Mouse (Mus musculus) embryonic facial prominence, embryonic 11.5 days (tissue): ENCODE measurements around the gene Fpgs. TPM values are rescaled to one million over a fixed set of nuclear protein-coding genes. Genes with fewer than 3 reads are reported as not detected.

Source experiments
- ATAC-seq: fragments of 200-750 bp; cut with Nextera tagmentation; replicated peaks from 2 replicates; pipeline ENCODE4 v1.8.0; 2017; ENCODE audit warnings: low read depth; ENCODE audit not compliant: insufficient number of reproducible peaks, low FRiP score, low TSS enrichment
- DNase-seq: peaks from one replicate; pipeline ENCODE4 v3.0.0-alpha.2; 2015; ENCODE audit warnings: low spot score
- H3K27ac ChIP-seq: fragments of 300-500 bp; sonication (generic); replicated peaks from 2 replicates; pipeline ENCODE4 v1.5.1; 2014; ENCODE audit warnings: mild to moderate bottlenecking, low read depth, low read length, control low read depth
- H3K27me3 ChIP-seq: fragments of 300-500 bp; sonication (generic); 2 replicates; pipeline ENCODE4 v1.6.1; 2014; ENCODE audit warnings: mild to moderate bottlenecking, low read length, moderate library complexity, mixed read lengths; ENCODE audit not compliant: control insufficient read depth, insufficient read depth
- H3K36me3 ChIP-seq: fragments of 300-500 bp; sonication (generic); replicated peaks from 2 replicates; pipeline ENCODE4 v1.6.1; 2014; ENCODE audit warnings: low read depth, mild to moderate bottlenecking, low read length, moderate library complexity, mixed read lengths; ENCODE audit not compliant: control insufficient read depth, insufficient read depth
- H3K4me1 ChIP-seq: fragments of 300-500 bp; sonication (generic); 2 replicates; pipeline ENCODE4 v1.6.1; 2014; ENCODE audit warnings: low read length, mixed read lengths; ENCODE audit not compliant: control insufficient read depth, insufficient read depth
- H3K4me2 ChIP-seq: fragments of 300-500 bp; sonication (generic); 2 replicates; pipeline ENCODE4 v1.6.1; 2014; ENCODE audit warnings: low read depth, mild to moderate bottlenecking, control low read depth, low read length, moderate library complexity
- H3K4me3 ChIP-seq: fragments of 300-500 bp; sonication (generic); 2 replicates; pipeline ENCODE4 v1.5.1; 2014; ENCODE audit warnings: low read depth, low read length, control low read depth
- H3K9ac ChIP-seq: fragments of 300-500 bp; sonication (generic); replicated peaks from 2 replicates; pipeline ENCODE4 v1.6.1; 2014; ENCODE audit warnings: mild to moderate bottlenecking, control low read depth, low read length
- H3K9me3 ChIP-seq: fragments of 300-500 bp; sonication (generic); replicated peaks from 2 replicates; pipeline ENCODE4 v1.6.1; 2016; ENCODE audit warnings: mild to moderate bottlenecking, low read length, inconsistent platforms, mixed read lengths; ENCODE audit not compliant: control insufficient read depth
- WGBS: fragments of 180-500 bp; shearing (Covaris S2); extraction: QIAGEN DNeasy Blood & Tissue Kit; methylation state at CpG from one replicate; pipeline ENCODE4 v1.1.7; 2014; 5-methylcytosine and 5-hydroxymethylcytosine counted together
- polyA plus RNA-seq: library from polyadenylated mRNA; unstranded; fragments of >200 nt; fragmentation: Nextera tagmentation; extraction: Ambion mirVana; gene quantifications from 2 replicates; pipeline ENCODE4 v1.2.1, GENCODE M21; 2014

The Fpgs gene
- polyA plus RNA-seq, 1 experiment from 2014 or later = 15.6 TPM

GRCm38 (mm10) chr2:32722046-32722445 is 18.1 kb upstream of the Fpgs start:
- Histone ChIP-seq H3K36me3 (no peaks in the 10 kb centered on the region), H3K4me3 (no peak overlapping the region), H3K27me3 (no peaks in the 10 kb centered on the region), H3K4me2 (peak overlapping the region; percentile 1; the same call in 1 of the 2 replicates), H3K9me3 (no peaks in the 10 kb centered on the region), H3K9ac (peak overlapping the region; percentile 22; the same call in 1 of the 2 replicates), H3K4me1 (peaks cover 5% of the 10 kb centered on the region; the same call in 1 of the 2 replicates), H3K27ac (0 out of 2 replicates have a peak overlapping the region, but pooled peaks have one; percentile 13)
- ATAC-seq (no peak), DNase-seq (no peak)
- WGBS = 61% methylated on average over 6 of the region's 6 CpGs

GRCm38 (mm10) chr2:32720681-32721229 is 16.8 kb upstream of the Fpgs start, which contains the start of gene Sh2d3c:
Gene Sh2d3c, plus strand, starts transcription at chr2:32721055.
- Histone ChIP-seq H3K27me3 (no peaks in the 10 kb centered on the region), H3K4me2 (peak within 1 kb of the TSS; percentile 10; the same call in 1 of the 2 replicates), H3K9me3 (no peaks in the 10 kb centered on the region), H3K4me1 (peaks cover 5% of the 10 kb centered on the region; the same call in 1 of the 2 replicates), H3K9ac (peak within 1 kb of the TSS; percentile 34), H3K4me3 (no peak within 1 kb of the TSS), H3K27ac (peak within 1 kb of the TSS; percentile 52; the same call in 1 of the 2 replicates), H3K36me3 (no peaks in the 10 kb centered on the region)
- WGBS = 46% methylated on average over 8 of the region's 8 CpGs
- ATAC-seq (no peak), DNase-seq (no peak)

DNA sequence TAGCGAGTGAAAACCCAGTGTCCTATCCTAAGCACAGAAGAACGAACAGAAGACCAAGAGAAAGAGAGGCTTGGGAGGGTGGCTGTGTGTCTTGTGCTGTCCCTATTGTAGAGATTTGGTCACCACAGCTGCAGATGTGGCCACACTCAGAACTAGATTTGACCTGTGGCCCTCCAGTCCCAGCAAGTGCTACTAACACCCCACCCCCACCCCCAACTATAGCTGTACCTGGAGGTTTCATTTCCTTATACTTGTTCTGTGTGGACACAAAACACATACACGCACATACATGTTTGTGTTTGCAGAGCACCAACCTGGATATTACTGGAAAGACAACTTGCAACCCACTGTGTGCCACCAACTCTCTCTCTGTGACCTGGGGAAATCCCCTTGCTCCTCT is 16.1 kb upstream of the Fpgs start:
- Histone ChIP-seq H3K4me3 (no peak overlapping the region), H3K27me3 (no peaks in the 10 kb centered on the region), H3K4me2 (no peak overlapping the region), H3K9ac (no peak overlapping the region), H3K36me3 (no peaks in the 10 kb centered on the region), H3K4me1 (peaks cover 5% of the 10 kb centered on the region; the same call in 1 of the 2 replicates), H3K27ac (no peak overlapping the region), H3K9me3 (no peaks in the 10 kb centered on the region)
- 83% methylated on average over 3 of the region's 3 CpGs for WGBS
- DNase-seq (no peak), ATAC-seq (no peak)

GRCm38 (mm10) chr2:32718761-32719160 is 14.8 kb upstream of the Fpgs start:
- H3K27me3 ChIP-seq = no peaks in the 10 kb centered on the region
- H3K4me2 ChIP-seq = no peak overlapping the region; the same call in 1 of the 2 replicates
- H3K9me3 ChIP-seq = no peaks in the 10 kb centered on the region
- H3K36me3 ChIP-seq = no peaks in the 10 kb centered on the region
- no peak overlapping the region for H3K9ac ChIP-seq
- H3K4me3 ChIP-seq = no peak overlapping the region
- H3K4me1 ChIP-seq = peaks cover 5% of the 10 kb centered on the region
- no peak overlapping the region for H3K27ac ChIP-seq
- DNase-seq (no peak), ATAC-seq (no peak)
- WGBS = 38% methylated on average over 9 of the region's 9 CpGs

DNA sequence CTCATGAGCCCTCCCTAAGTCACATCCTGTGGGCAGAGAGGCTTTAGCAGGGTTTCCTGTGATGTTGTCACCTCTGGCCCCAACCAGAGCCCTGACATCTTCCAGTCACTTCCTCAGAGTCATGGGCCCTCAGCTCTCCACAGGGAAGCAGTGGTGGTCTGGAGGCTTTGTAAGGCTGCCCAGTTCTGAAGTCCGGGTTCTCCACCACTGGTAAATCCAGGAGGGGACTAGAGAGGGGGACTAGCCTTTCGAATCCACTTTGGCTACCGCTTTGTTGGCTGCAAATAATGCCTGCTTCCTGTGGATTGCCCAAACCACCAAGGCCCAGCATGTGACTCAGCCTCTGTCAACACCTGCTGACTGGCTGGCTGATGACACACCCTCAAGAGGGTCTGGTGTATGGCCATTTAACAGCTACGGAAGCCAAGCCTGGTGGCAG is 11.1 kb upstream of the Fpgs start:
- no peak for ATAC-seq
- 61% methylated on average over 4 of the region's 4 CpGs for WGBS
- H3K36me3 ChIP-seq = no peaks in the 10 kb centered on the region
- H3K9ac ChIP-seq = no peak overlapping the region
- no peaks in the 10 kb centered on the region for H3K27me3 ChIP-seq
- H3K4me3 ChIP-seq = no peak overlapping the region
- peaks cover 4% of the 10 kb centered on the region; the same call in 1 of the 2 replicates for H3K4me1 ChIP-seq
- H3K27ac ChIP-seq = peak overlapping the region; percentile 28; the same call in 1 of the 2 replicates
- no peaks in the 10 kb centered on the region for H3K9me3 ChIP-seq
- no peak for DNase-seq
- H3K4me2 ChIP-seq = no peak overlapping the region

DNA sequence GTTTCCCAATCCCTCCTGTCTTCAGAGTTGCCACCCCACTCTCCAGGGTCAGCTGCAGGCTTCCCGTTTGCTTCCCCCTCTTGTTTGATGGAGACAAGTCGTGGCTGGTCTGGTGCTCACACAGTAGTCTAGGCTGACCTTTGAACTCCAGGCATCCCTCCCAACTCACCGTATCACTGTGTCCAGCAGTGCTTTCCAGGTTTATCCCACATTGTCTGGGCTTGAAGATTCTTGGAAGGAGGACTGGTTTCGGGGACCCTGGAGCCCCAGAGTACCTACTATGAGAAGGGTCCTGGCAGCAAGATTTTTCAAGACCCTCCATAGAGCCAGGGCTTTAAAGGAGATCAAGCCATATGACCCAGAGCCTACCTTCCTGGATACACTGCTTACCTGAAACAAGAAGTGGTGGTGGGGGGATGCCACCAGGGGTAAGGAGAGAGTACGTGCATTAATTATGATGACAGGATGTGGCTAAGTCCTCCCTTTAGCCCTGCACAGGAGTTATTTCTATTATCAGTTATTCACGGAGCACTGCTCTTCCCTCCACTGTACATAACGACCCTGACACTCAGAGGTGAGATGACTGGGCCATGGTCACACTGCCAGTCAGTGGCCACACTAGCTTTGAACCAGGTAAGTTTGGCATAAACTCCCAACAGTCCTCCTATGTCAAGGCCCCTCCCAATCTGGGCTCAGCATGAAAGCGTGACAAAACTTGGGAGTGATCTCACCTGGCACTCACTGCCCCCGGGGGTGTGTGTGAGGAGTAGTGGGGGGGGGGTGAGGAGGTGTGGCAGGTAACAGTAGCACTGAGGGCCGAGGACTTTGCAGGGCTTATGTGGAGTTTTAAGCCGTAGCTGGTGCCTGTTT is 10.4 kb upstream of the Fpgs start:
- H3K36me3 ChIP-seq = peaks cover 2% of the 10 kb centered on the region
- H3K4me1 ChIP-seq = peaks cover 4% of the 10 kb centered on the region; the same call in 1 of the 2 replicates
- H3K27ac ChIP-seq = 0 out of 2 replicates have a peak overlapping the region, but pooled peaks have one; percentile 28
- no peaks in the 10 kb centered on the region for H3K9me3 ChIP-seq
- H3K9ac ChIP-seq = no peak overlapping the region
- no peak overlapping the region for H3K4me2 ChIP-seq
- no peak overlapping the region for H3K4me3 ChIP-seq
- WGBS = 48% methylated on average over 11 of the region's 11 CpGs
- ATAC-seq = no peak
- no peaks in the 10 kb centered on the region for H3K27me3 ChIP-seq
- no peak for DNase-seq

- ATAC-seq (peak; percentile 72), DNase-seq (peak; percentile 92)
- Histone ChIP-seq H3K4me2 (peak within 1 kb of the TSS; percentile 90), H3K4me3 (peak within 1 kb of the TSS; percentile 91), H3K27me3 (no peaks in the 10 kb centered on the region), H3K4me1 (peaks cover 4% of the 10 kb centered on the region; the same call in 1 of the 2 replicates), H3K27ac (peak within 1 kb of the TSS; percentile 93), H3K9ac (peak within 1 kb of the TSS; percentile 89), H3K36me3 (peaks cover 6% of the 10 kb centered on the region), H3K9me3 (no peaks in the 10 kb centered on the region)
- 0% methylated on average over 42 of the region's 79 CpGs for WGBS
Observed at GRCm38 (mm10) chr2:32712934-32713817, 9.2 kb upstream of the Fpgs start, which contains the start of gene Cdk9. Gene Cdk9, minus strand, starts transcription at chr2:32713076.
